Mouse (Mus musculus) MEL (cell line): ENCODE data around the gene Dusp15. TPM values are rescaled to one million over a fixed set of nuclear protein-coding genes. Genes with fewer than 3 reads are reported as not detected.

Experiments
- DNase-seq: peaks from one replicate; pipeline ENCODE4 v3.0.0; 2011; ENCODE audit warnings: low read depth, low spot score
- H3K27ac ChIP-seq: 2 replicates; pipeline ENCODE4 v1.5.1; 2012; ENCODE audit warnings: low read depth, mild to moderate bottlenecking, control low read depth, low read length, moderate library complexity; ENCODE audit not compliant: control insufficient read depth
- H3K27me3 ChIP-seq, 2 experiments: fragments of 150-350 bp in 1 of 2; sonication (generic) in 1 of 2; 2 replicates each; pipeline ENCODE4 v1.6.1; 2012; ENCODE audit warnings: low read length in 2 of 2, mild to moderate bottlenecking in 2 of 2, improper control_type of control experiment in 1 of 2, moderate library complexity in 1 of 2; ENCODE audit not compliant: insufficient read depth in 2 of 2, control insufficient read depth in 1 of 2
- H3K36me3 ChIP-seq, 2 experiments: 2 replicates each; pipeline ENCODE4 v1.6.1; 2012 to 2014; ENCODE audit warnings: low read length in 2 of 2, improper control_type of control experiment in 1 of 2, inconsistent platforms in 1 of 2, mild to moderate bottlenecking in 1 of 2; ENCODE audit not compliant: insufficient read depth in 2 of 2, control insufficient read depth in 1 of 2
- H3K4me1 ChIP-seq, 2 experiments: fragments of 150-350 bp in 1 of 2; sonication (generic) in 1 of 2; 2 replicates each; pipeline ENCODE4 v1.6.1; 2012; ENCODE audit warnings: low read length in 2 of 2, improper control_type of control experiment in 1 of 2, mild to moderate bottlenecking in 1 of 2; ENCODE audit not compliant: insufficient read depth in 2 of 2, control insufficient read depth in 1 of 2
- H3K4me3 ChIP-seq, 2 experiments: fragments of 150-350 bp in 1 of 2; sonication (generic) in 1 of 2; 2 replicates each; pipeline ENCODE4 v1.5.1; 2012; ENCODE audit warnings: low read depth in 2 of 2, low read length in 2 of 2, mild to moderate bottlenecking in 2 of 2, moderate library complexity in 2 of 2, control low read depth in 1 of 2, improper control_type of control experiment in 1 of 2; ENCODE audit not compliant: control insufficient read depth in 1 of 2, insufficient read depth in 1 of 2
- H3K79me2 ChIP-seq: 2 replicates; pipeline ENCODE4 v1.6.1; 2012; ENCODE audit warnings: mild to moderate bottlenecking, low read length, moderate library complexity; ENCODE audit not compliant: control insufficient read depth, poor library complexity, insufficient read depth
- H3K9ac ChIP-seq: 2 replicates; pipeline ENCODE4 v1.6.1; 2012; ENCODE audit warnings: low read depth, mild to moderate bottlenecking, control low read depth, low read length, moderate library complexity; ENCODE audit not compliant: control insufficient read depth, poor library complexity, severe bottlenecking
- H3K9me3 ChIP-seq: fragments of 150-350 bp; sonication (generic); replicated peaks from 2 replicates; pipeline ENCODE4 v1.6.1; 2012; ENCODE audit warnings: mild to moderate bottlenecking, low read length, improper control_type of control experiment, moderate library complexity; ENCODE audit not compliant: insufficient read depth
- CHD1 ChIP-seq: IDR thresholded peaks from 2 replicates; pipeline ENCODE4 v1.6.1; 2012; ENCODE audit warnings: low read depth, mild to moderate bottlenecking, inconsistent platforms, low read length, improper control_type of control experiment
- CHD2 ChIP-seq: IDR thresholded peaks from 2 replicates; pipeline ENCODE4 v1.6.1; 2011; ENCODE audit warnings: low read length, improper control_type of control experiment
- ELF1 ChIP-seq: IDR thresholded peaks from 2 replicates; pipeline ENCODE4 v1.6.1; 2014; ENCODE audit warnings: low read depth, mild to moderate bottlenecking, inconsistent platforms, low read length, improper control_type of control experiment, moderate library complexity
- EP300 ChIP-seq, 2 experiments: IDR thresholded peaks; 2 replicates each; pipeline ENCODE4 v1.6.1; 2011; ENCODE audit warnings: improper control_type of control experiment in 2 of 2, low read length in 2 of 2, low read depth in 1 of 2, mild to moderate bottlenecking in 1 of 2
- ETS1 ChIP-seq: IDR thresholded peaks from 2 replicates; pipeline ENCODE4 v1.6.1; 2012; ENCODE audit warnings: low read depth, mild to moderate bottlenecking, inconsistent platforms, low read length, improper control_type of control experiment, moderate library complexity
- GATA1 ChIP-seq: IDR thresholded peaks from 2 replicates; pipeline ENCODE4 v1.6.1; 2011; ENCODE audit warnings: low read depth, low read length, improper control_type of control experiment
- JUND ChIP-seq: IDR thresholded peaks from 2 replicates; pipeline ENCODE4 v1.6.1; 2011; ENCODE audit warnings: low read depth, mild to moderate bottlenecking, improper control_type of control experiment, low read length
- KAT2A ChIP-seq: conservative IDR thresholded peaks from 2 replicates; pipeline ENCODE4 v1.6.1; 2012; ENCODE audit warnings: low read depth, low read length, improper control_type of control experiment, inconsistent platforms
- MAX ChIP-seq: IDR thresholded peaks from 2 replicates; pipeline ENCODE4 v1.6.1; 2011; ENCODE audit warnings: low read length, improper control_type of control experiment
- MEF2A ChIP-seq: IDR thresholded peaks from 2 replicates; pipeline ENCODE4 v1.6.1; 2014; ENCODE audit warnings: low read depth, mild to moderate bottlenecking, inconsistent platforms, low read length, improper control_type of control experiment; ENCODE audit not compliant: poor library complexity, insufficient replicate concordance, severe bottlenecking; ENCODE audit errors: extremely low read depth
- MXI1 ChIP-seq: IDR thresholded peaks from 2 replicates; pipeline ENCODE4 v1.6.1; 2011; ENCODE audit warnings: mild to moderate bottlenecking, low read depth, low read length, improper control_type of control experiment
- MYC ChIP-seq: IDR thresholded peaks from 2 replicates; pipeline ENCODE4 v1.6.1; 2011; ENCODE audit warnings: low read depth, mild to moderate bottlenecking, low read length, improper control_type of control experiment, moderate library complexity
- NRF1 ChIP-seq: IDR thresholded peaks from 2 replicates; pipeline ENCODE4 v1.6.1; 2014; ENCODE audit warnings: low read depth, mild to moderate bottlenecking, inconsistent platforms, low read length, improper control_type of control experiment, moderate library complexity; ENCODE audit not compliant: poor library complexity, insufficient read depth, severe bottlenecking
- POLR2AphosphoS2 ChIP-seq: IDR thresholded peaks from 2 replicates; pipeline ENCODE4 v1.6.1; 2011; ENCODE audit warnings: low read length, improper control_type of control experiment
- RCOR1 ChIP-seq: IDR thresholded peaks from 2 replicates; pipeline ENCODE4 v1.6.1; 2012; ENCODE audit warnings: low read depth, mild to moderate bottlenecking, inconsistent platforms, low read length, improper control_type of control experiment
- SIN3A ChIP-seq: IDR thresholded peaks from 2 replicates; pipeline ENCODE4 v1.6.1; 2012; ENCODE audit warnings: low read length, improper control_type of control experiment, inconsistent platforms
- SMC3 ChIP-seq: IDR thresholded peaks from 2 replicates; pipeline ENCODE4 v1.6.1; 2011; ENCODE audit warnings: low read depth, low read length, improper control_type of control experiment
- TCF12 ChIP-seq: IDR thresholded peaks from 2 replicates; pipeline ENCODE4 v1.6.1; 2014; ENCODE audit warnings: low read depth, mild to moderate bottlenecking, inconsistent platforms, low read length, improper control_type of control experiment, moderate library complexity
- UBTF ChIP-seq: IDR thresholded peaks from 2 replicates; pipeline ENCODE4 v1.6.1; 2012; ENCODE audit warnings: low read depth, mild to moderate bottlenecking, inconsistent platforms, low read length, improper control_type of control experiment, moderate library complexity, borderline replicate concordance; ENCODE audit not compliant: insufficient read depth
- USF1 ChIP-seq: IDR thresholded peaks from 2 replicates; pipeline ENCODE4 v1.6.1; 2014; ENCODE audit warnings: low read depth, mild to moderate bottlenecking, inconsistent platforms, low read length, improper control_type of control experiment, moderate library complexity
- USF2 ChIP-seq, 2 experiments: IDR thresholded peaks; 2 replicates each; pipeline ENCODE4 v1.6.1; 2011 to 2012; ENCODE audit warnings: improper control_type of control experiment in 2 of 2, low read length in 2 of 2, borderline replicate concordance in 1 of 2, inconsistent platforms in 1 of 2, low read depth in 1 of 2, mild to moderate bottlenecking in 1 of 2; ENCODE audit not compliant: insufficient read depth in 1 of 2
- ZMIZ1 ChIP-seq: IDR thresholded peaks from 2 replicates; pipeline ENCODE4 v1.6.1; 2012; ENCODE audit warnings: low read depth, mild to moderate bottlenecking, inconsistent platforms, low read length, improper control_type of control experiment, moderate library complexity
- ZNF384 ChIP-seq: IDR thresholded peaks from 2 replicates; pipeline ENCODE4 v1.6.1; 2012; ENCODE audit warnings: low read depth, mild to moderate bottlenecking, inconsistent platforms, low read length, improper control_type of control experiment
- polyA plus RNA-seq, 2 experiments: library from polyadenylated mRNA; stranded (reverse) in 1 of 2; unstranded in 1 of 2; fragments of >175 nt in 1 of 2; fragments of >200 nt in 1 of 2; gene quantifications; 2 replicates each; pipeline versions ENCODE4 v1.2.1 to v1.2.4; 2012; ENCODE audit warnings: low replicate concordance in 2 of 2, low read depth in 1 of 2; ENCODE audit not compliant: insufficient read length in 2 of 2, insufficient read depth in 1 of 2, missing spikeins in 1 of 2
- total RNA-seq: library from RNA; depleted of rRNA; stranded (reverse); fragments of 300-350 nt; gene quantifications from 2 replicates; pipeline ENCODE4 v1.2.3, GENCODE M21; 2012

The Dusp15 gene
- total and polyA plus RNA-seq, 3 experiments: not detected

DNA sequence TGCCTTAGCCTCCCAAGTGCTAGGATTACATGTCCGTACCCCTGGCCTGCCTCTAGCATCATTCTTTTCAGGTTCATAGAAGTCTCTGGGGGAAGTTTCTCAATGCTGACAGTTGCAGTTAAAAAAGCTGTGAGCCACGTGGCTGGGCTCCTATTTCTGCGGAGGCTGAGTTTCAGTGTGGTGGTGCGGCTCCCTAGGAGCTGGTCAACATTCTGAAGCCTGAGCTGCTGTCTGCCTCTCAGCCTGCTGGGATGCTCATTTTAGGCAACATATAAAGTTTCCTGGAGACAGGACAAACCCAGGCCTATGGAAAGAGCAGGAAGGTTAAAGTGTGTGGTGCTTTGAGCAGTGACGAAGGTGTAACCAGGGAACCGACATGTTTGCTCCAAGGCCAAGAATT lies 52.5 kb downstream of the Dusp15 start:
- DNase-seq: no peak
- TF ChIP-seq GATA1: no peak
- no peak for TF ChIP-seq USF1
- Histone ChIP-seq H3K4me1 (no peaks in the 10 kb centered on the region), H3K79me2 (no peaks in the 10 kb centered on the region), H3K9ac (no peak overlapping the region), H3K27me3 (no peaks in the 10 kb centered on the region), H3K27ac (no peak overlapping the region), H3K9me3 (no peaks in the 10 kb centered on the region), H3K4me3 (no peak overlapping the region), H3K36me3 (peaks cover 0 to 5% of the 10 kb centered on the region in 2 experiments; a peak in 2 of 4 replicates)

DNA sequence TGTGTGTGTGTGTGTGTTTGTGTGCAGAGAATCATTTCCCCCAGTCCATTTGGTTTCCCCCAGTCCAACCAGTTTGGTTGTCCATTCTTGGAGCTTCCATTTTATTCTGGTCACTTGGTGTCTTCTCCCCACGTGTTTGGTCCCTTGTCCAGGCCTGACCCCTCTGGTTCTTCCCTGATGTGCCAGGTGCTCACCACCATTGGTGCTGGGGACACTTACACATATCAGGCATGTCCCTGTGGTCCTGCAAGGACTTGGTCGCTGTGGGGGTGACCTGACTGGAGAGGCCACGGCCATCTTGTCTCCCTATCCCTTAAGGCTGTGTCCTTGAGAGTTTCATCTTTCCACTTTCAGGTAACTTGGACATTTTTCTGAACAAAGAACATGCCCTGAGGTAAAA lies 54.6 kb downstream of the Dusp15 start:
- Histone ChIP-seq H3K36me3 (peaks cover 0 to 5% of the 10 kb centered on the region in 2 experiments; a peak in 2 of 4 replicates), H3K79me2 (no peaks in the 10 kb centered on the region), H3K27ac (no peak overlapping the region)
- DNase-seq: no peak
- TF ChIP-seq CHD2 (no peak), MXI1 (no peak), MYC (no peak), EP300 (IDR thresholded peaks at IDR 0.05; ENCODE audit: low read depth in 1 of 2, low read length in 2 of 2) (no peak), USF1 (no peak), KAT2A (no peak), MAX (no peak), ZNF384 (no peak), JUND (no peak), SIN3A (no peak), SMC3 (no peak), USF2 (IDR thresholded peaks at IDR 0.05; ENCODE audit: borderline replicate concordance in 1 of 2, insufficient read depth in 1 of 2, low read depth in 1 of 2, low read length in 2 of 2) (no peak)
- TF ChIP-seq, all 39 proteins: peak for 0
- Histone ChIP-seq H3K9ac (no peak overlapping the region), H3K27me3 (no peaks in the 10 kb centered on the region), H3K4me3 (no peak overlapping the region), H3K9me3 (no peaks in the 10 kb centered on the region), H3K4me1 (no peaks in the 10 kb centered on the region)

DNA sequence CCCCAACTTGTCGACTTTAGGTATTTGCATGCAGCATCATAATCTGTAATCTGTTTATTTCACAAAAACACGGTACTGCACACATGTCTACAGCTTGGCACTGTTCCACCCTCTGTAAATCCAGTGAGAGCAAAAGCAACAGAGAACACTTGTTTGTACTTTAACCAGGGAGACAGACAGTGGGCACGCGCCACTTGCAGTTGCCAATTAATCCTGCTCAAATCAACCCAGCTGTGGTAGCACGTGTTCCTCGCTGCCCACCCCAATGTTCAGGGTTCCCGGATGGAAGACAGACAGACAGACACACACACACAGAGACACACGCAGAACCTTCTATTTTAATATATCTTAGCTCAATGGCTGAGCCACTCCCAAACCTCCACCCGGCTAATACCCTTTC lies 55.7 kb downstream of the Dusp15 start:
- H3K4me1 ChIP-seq: no peaks in the 10 kb centered on the region
- no peak overlapping the region for H3K9ac ChIP-seq
- H3K27me3 ChIP-seq: no peaks in the 10 kb centered on the region
- H3K27ac ChIP-seq: no peak overlapping the region
- H3K79me2 ChIP-seq: no peaks in the 10 kb centered on the region
- no peak for DNase-seq
- H3K4me3 ChIP-seq: no peak overlapping the region
- peaks cover 0 to 8% of the 10 kb centered on the region in 2 experiments; a peak in 2 of 4 replicates for H3K36me3 ChIP-seq
- TF ChIP-seq ELF1 (no peak), POLR2AphosphoS2 (no peak), SMC3 (no peak), ETS1 (no peak), ZMIZ1 (no peak), TCF12 (no peak), UBTF (no peak), MXI1 (no peak), CHD1 (no peak), RCOR1 (no peak), NRF1 (no peak), SIN3A (no peak), MEF2A (no peak)
- no peaks in the 10 kb centered on the region for H3K9me3 ChIP-seq
